Mouse (Mus musculus) skeletal muscle tissue, adult 2 months (tissue): ENCODE measurements around the gene Ufc1.

ENCODE experiments used
- DNase-seq: peaks from one replicate; pipeline ENCODE4 v3.0.0-alpha.2; 2012; ENCODE audit warnings: low read depth, low spot score

Ufc1 gene

DNA sequence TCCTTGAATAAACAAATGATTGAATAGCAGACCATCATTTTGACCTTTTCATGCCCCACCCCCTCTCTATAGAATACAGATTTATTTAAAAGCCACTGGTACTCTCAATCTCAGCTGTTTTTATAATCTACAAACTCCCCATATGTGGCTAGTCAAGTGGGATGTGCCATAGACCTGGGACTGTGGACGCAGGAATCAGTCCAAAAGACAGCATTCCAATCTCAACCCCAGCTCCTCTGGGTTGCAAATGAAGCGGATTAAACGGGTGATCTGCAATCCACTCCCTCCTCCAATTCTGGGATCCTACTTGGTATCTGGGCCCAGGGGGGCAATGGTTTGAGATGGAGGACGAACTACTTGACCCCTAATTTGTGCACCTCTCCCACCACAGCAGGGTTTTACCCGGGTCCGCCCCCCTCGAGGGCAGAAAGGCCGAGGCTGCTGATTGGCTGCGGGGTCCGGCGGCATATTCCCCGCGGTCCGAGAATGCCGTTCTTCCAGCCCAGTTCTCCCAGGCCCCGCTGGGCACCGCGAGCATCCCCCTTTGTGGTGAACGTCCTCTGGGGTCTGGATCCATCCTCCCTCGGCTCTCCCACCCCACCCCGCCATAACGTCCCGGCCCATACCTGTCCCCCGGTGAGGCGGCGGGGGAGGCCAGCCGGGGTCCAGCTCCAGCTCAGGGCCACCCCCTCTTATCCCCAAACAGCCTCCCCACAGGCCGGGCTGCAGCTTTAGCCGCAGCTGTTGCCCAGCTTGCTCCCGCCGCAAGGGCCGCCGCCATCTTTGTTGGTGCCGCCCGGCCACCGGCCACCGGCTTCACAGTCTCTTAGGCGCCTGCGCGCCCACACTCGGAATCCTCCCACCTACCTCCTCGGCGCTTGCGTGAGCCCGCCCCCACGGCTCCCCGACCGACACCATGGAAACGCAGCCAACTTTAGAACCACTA, 7.4 kb downstream of the Ufc1 start, which contains the start of gene Usp21:
Usp21 (minus strand) TSS at position 856 of the 946 bp plus-strand sequence.
- peak; percentile 89 for DNase-seq

- no peak for DNase-seq
Observed at GRCm38 (mm10) chr1:171286517-171286916, 8.3 kb downstream of the Ufc1 start.

GRCm38 (mm10) chr1:171285096-171285892, 9.5 kb downstream of the Ufc1 start:
- no peak for DNase-seq

- DNase-seq = no peak
Observed at GRCm38 (mm10) chr1:171284491-171284890, 10.3 kb downstream of the Ufc1 start.

DNA sequence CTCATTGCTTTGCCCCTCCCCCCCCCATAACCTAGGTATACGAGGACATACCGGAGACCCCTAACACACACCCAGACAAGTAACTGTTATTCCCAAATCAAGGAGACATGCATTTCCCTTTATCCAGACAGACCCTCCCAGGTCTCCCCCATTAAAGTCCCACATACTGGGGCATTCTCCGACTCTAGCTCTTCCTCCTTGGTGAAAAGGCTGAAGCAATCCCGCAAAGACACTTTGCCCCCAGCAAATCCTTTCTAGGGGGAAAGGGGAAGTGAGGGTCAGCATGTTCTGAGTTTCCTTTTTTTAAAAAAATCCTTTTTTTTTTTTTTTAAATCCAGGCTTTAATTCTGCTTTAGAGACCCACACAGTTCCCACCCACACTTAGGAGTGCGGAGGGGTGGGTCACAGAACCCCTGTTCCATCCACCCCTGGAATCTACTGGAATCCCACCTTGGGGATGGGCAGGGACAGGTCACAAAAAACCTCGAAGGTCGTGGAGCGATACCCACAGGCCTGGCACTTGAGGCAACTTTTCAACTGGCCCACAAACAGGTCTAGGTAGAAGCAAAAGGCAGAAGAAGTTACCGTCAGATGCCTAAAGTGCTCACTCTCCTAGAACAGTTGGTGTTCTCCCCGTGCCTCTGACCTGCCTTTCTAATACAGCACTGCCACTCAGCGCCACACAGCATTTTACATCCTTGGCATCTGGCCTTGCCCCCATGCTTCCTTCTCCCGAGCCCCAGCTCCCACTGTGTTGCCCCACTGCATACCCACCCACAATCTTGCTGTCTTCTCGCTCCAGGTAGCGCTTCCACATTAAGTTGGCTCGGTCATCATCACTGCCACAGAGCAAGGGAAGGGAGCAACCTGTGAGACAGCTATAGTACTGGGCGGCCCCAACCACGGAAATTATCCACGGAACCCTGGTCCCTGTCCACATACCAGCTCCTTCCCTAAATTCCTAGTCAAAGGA, 11.3 kb downstream of the Ufc1 start:
- DNase-seq = no peak

- no peak for DNase-seq
Observed at GRCm38 (mm10) chr1:171282086-171282805, 12.6 kb downstream of the Ufc1 start.

DNA sequence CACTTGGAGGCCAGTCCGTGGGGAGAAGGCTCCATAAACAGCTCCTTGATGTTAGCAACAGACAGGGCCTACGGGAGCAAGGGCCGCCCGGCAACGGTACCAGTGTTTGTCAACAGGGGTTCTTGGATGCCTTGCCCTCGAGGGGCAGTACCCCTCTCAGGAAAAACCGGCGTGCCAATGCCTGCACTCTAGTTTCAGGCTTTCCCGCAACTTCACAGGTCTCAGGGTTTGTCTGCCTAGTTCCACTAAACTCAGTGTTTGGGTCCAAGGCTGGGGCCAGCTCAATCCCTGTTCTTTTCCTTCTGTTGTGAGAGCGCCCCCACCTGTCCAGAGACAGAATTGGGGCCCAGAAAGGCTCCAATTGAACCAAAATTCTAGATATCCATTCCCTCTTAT, 13.3 kb downstream of the Ufc1 start:
- peak; percentile 60 for DNase-seq

- DNase-seq = peak; percentile 96
Observed at GRCm38 (mm10) chr1:171280916-171281527, 13.8 kb downstream of the Ufc1 start, which contains the start of gene Ppox. TSS of gene Ppox (minus strand) at chr1:171281186.

GRCm38 (mm10) chr1:171280250-171280915, 14.4 kb downstream of the Ufc1 start:
- DNase-seq = no peak

GRCm38 (mm10) chr1:171279721-171280120, 15.1 kb downstream of the Ufc1 start:
- no peak for DNase-seq

- DNase-seq = no peak
Observed at GRCm38 (mm10) chr1:171279012-171279705, 15.7 kb downstream of the Ufc1 start.

GRCm38 (mm10) chr1:171278436-171278835, 16.4 kb downstream of the Ufc1 start:
- no peak for DNase-seq

GRCm38 (mm10) chr1:171277736-171278135, 17.1 kb downstream of the Ufc1 start:
- no peak for DNase-seq

GRCm38 (mm10) chr1:171276110-171276748, 18.6 kb downstream of the Ufc1 start:
- DNase-seq = no peak

DNA sequence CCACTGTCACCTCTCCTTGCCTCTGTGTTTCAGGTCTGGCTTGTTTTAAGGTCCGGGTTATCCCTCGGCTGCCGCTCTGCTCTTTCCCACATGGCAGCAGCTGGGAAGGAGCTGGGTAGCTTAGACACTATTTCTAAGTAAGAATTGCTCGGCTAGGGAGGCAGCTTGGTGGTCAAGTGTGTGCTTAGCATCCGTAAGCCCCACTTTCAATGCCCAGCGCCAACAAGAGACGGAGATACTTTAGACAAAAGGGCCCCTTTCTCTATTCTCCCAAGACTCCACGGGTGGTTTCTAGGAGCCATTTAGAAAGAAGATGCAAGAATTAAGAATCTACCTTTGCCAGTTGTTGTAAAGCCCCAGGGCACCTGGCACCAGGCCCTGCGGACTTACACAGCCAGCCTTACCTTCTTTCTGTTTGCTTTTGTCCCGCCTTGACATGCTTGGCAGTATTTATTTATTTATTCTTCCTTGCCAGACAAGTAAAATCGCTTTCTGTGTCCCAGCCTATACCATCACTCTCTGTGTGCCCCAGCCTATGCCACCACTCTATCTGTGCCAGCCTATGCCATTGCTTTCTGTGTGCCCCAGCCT, 19.6 kb downstream of the Ufc1 start:
- DNase-seq = no peak

GRCm38 (mm10) chr1:171274171-171274570, 20.7 kb downstream of the Ufc1 start:
- no peak for DNase-seq

DNA sequence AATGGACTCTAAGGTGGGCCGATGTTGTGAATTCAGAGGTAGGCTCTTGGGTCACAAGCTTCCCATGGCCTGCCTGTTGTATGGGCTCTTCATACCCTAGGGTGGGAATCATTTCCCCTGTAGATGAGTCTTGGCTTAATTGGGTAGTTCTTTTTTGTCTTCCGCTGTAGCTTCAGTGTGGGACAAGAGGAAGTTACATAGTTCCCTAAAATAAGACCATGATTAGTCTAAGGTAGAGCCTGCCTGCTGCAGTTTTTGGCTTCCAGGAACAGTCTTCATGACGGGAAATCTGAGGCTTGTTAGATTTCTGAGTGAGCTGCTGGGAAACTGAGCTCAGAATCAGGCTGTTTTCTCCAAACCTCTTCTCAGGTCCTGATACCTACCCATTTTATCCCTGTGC, 22.7 kb downstream of the Ufc1 start:
- DNase-seq = no peak

- DNase-seq = no peak
Observed at GRCm38 (mm10) chr1:171271622-171272021, 23.2 kb downstream of the Ufc1 start.
